Mouse (Mus musculus): Measurements from ENCODE around the gene Slc28a1. TPM values are rescaled to one million over a fixed set of nuclear protein-coding genes. Genes with fewer than 3 reads are reported as not detected.

Slc28a1 gene
- polyA plus RNA-seq, 1 experiment: 3.1 TPM

- Histone ChIP-seq H3K4me3 (ENCODE audit: control insufficient read depth, low read depth, low read length) (no peak overlapping the region), H3K27ac (ENCODE audit: control insufficient read depth, insufficient read depth, low read depth, low read length) (no peak overlapping the region), H3K4me1 (ENCODE audit: control insufficient read depth, insufficient read depth, low read length) (peaks cover 4% of the 10 kb centered on the region; the same call in 1 of the 2 replicates), H3K36me3 (ENCODE audit: control insufficient read depth, insufficient read depth, low read length) (no peaks in the 10 kb centered on the region), H3K27me3 (ENCODE audit: control insufficient read depth, insufficient read depth, low read length) (no peaks in the 10 kb centered on the region)
- TF ChIP-seq POLR2A (IDR thresholded peaks at IDR 0.05; ENCODE audit: control insufficient read depth, low read depth, low read length) (no peak), CTCF (IDR thresholded peaks at IDR 0.05; ENCODE audit: control insufficient read depth, insufficient read depth, insufficient replicate concordance, low read depth, low read length) (no peak)
Measured at GRCm38 (mm10) chr7:81078740-81079139, 35.9 kb upstream of the Slc28a1 start.

DNA sequence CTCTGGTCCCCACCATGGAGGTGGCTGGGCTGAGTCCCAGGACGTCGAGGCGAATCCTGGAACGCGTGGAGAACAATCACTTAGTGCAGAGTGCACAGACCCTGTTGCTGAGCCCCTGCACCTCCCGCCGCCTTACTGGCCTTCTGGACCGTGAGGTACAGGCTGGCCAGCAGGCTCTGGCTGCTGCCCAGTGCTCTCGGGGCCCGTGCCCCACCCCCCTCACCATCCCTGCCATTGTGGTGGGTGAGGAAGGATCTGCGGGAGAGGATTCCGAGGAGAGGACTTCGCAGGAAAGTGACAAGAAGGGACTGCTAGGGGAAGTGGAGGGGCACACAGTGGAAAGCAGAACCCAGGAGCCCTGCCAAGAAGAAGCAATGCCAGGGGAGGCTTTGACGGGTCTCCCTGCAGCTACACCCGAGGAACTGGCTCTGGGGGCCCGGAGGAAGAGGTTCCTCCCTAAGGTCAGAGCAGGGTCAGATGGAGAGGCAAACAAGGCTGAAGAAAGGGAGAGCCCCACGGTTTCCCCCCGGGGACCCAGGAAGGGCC lies 21.1 kb upstream of the Slc28a1 start:
- Histone ChIP-seq H3K36me3 (ENCODE audit: control insufficient read depth, insufficient read depth, low read length) (no peaks in the 10 kb centered on the region), H3K4me3 (ENCODE audit: control insufficient read depth, low read depth, low read length) (no peak overlapping the region), H3K27ac (ENCODE audit: control insufficient read depth, insufficient read depth, low read depth, low read length) (no peak overlapping the region), H3K27me3 (ENCODE audit: control insufficient read depth, insufficient read depth, low read length) (no peaks in the 10 kb centered on the region), H3K4me1 (ENCODE audit: control insufficient read depth, insufficient read depth, low read length) (no peaks in the 10 kb centered on the region; the same call in 1 of the 2 replicates)
- TF ChIP-seq CTCF (IDR thresholded peaks at IDR 0.05; ENCODE audit: control insufficient read depth, insufficient read depth, insufficient replicate concordance, low read depth, low read length) (no peak), POLR2A (IDR thresholded peaks at IDR 0.05; ENCODE audit: control insufficient read depth, low read depth, low read length) (no peak)

DNA sequence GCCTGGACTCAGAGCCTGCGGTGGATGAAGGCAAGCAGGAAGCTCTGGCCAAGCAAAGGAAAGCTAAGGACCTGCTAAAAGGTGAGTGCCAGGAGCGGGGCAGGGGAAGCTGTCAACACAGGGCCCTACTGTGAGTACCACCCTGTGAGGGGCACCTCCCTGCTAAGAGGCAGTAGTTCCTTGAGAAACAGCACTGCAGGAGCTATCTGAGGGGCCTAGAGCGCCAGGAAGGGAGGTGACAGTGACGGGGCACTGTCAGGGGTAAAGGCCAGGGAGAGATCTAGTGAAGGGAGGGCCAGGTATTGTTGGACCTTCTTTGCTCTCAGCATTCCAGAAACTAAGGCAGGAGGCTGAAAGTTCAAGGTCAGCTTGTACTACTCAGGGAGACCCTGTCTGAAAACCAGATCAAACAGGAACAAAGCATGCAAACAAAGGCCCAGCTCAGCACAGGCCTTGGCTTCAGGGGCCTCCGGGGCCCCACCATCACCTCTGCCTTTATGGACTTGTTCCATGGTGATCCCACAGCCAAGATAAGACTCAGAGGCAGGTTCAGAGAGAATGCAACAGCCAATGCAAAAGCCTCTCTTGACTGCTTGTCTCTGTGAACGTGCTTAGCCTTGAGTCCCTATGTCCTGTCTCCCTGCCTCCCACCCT lies 20.4 kb upstream of the Slc28a1 start:
- H3K4me1 ChIP-seq (ENCODE audit: control insufficient read depth, insufficient read depth, low read length): no peaks in the 10 kb centered on the region; the same call in 1 of the 2 replicates
- H3K4me3 ChIP-seq (ENCODE audit: control insufficient read depth, low read depth, low read length): no peak overlapping the region
- H3K27ac ChIP-seq (ENCODE audit: control insufficient read depth, insufficient read depth, low read depth, low read length): no peak overlapping the region
- TF ChIP-seq POLR2A (IDR thresholded peaks at IDR 0.05; ENCODE audit: control insufficient read depth, low read depth, low read length) (no peak), CTCF (IDR thresholded peaks at IDR 0.05; ENCODE audit: control insufficient read depth, insufficient read depth, insufficient replicate concordance, low read depth, low read length) (no peak)
- H3K27me3 ChIP-seq (ENCODE audit: control insufficient read depth, insufficient read depth, low read length): no peaks in the 10 kb centered on the region
- no peaks in the 10 kb centered on the region for H3K36me3 ChIP-seq (ENCODE audit: control insufficient read depth, insufficient read depth, low read length)

GRCm38 (mm10) chr7:81100341-81100740 lies 14.3 kb upstream of the Slc28a1 start:
- H3K4me3 ChIP-seq (ENCODE audit: control insufficient read depth, low read depth, low read length): no peak overlapping the region
- TF ChIP-seq CTCF (IDR thresholded peaks at IDR 0.05; ENCODE audit: control insufficient read depth, insufficient read depth, insufficient replicate concordance, low read depth, low read length): no peak
- no peak for TF ChIP-seq POLR2A (IDR thresholded peaks at IDR 0.05; ENCODE audit: control insufficient read depth, low read depth, low read length)
- H3K27me3 ChIP-seq (ENCODE audit: control insufficient read depth, insufficient read depth, low read length): no peaks in the 10 kb centered on the region
- no peaks in the 10 kb centered on the region for H3K4me1 ChIP-seq (ENCODE audit: control insufficient read depth, insufficient read depth, low read length)
- no peak overlapping the region for H3K27ac ChIP-seq (ENCODE audit: control insufficient read depth, insufficient read depth, low read depth, low read length)
- H3K36me3 ChIP-seq (ENCODE audit: control insufficient read depth, insufficient read depth, low read length): no peaks in the 10 kb centered on the region

DNA sequence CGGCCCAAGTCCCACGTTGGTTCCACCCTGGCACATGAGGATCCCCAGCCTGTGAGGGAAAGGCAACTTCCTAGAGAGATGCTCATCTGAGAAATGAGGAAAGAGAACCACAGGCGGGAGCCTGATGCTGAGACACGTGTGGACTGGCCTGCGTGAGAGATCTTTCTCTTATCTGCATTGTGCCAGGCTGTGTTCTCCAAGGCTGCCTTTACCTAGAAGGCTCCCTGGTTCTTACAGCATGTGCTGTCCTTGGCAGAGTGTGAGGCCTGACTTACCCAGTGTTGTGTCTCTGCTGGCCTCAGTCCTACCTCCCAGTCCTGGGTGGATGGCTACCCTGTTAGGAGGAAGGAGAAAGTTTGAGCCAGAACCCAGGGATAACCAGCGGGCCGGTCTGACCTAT lies 11.7 kb upstream of the Slc28a1 start:
- Histone ChIP-seq H3K4me3 (ENCODE audit: control insufficient read depth, low read depth, low read length) (no peak overlapping the region), H3K27ac (ENCODE audit: control insufficient read depth, insufficient read depth, low read depth, low read length) (no peak overlapping the region), H3K27me3 (ENCODE audit: control insufficient read depth, insufficient read depth, low read length) (no peaks in the 10 kb centered on the region), H3K4me1 (ENCODE audit: control insufficient read depth, insufficient read depth, low read length) (no peaks in the 10 kb centered on the region), H3K36me3 (ENCODE audit: control insufficient read depth, insufficient read depth, low read length) (no peaks in the 10 kb centered on the region)
- TF ChIP-seq POLR2A (IDR thresholded peaks at IDR 0.05; ENCODE audit: control insufficient read depth, low read depth, low read length): no peak
- TF ChIP-seq CTCF (IDR thresholded peaks at IDR 0.05; ENCODE audit: control insufficient read depth, insufficient read depth, insufficient replicate concordance, low read depth, low read length): no peak

DNA sequence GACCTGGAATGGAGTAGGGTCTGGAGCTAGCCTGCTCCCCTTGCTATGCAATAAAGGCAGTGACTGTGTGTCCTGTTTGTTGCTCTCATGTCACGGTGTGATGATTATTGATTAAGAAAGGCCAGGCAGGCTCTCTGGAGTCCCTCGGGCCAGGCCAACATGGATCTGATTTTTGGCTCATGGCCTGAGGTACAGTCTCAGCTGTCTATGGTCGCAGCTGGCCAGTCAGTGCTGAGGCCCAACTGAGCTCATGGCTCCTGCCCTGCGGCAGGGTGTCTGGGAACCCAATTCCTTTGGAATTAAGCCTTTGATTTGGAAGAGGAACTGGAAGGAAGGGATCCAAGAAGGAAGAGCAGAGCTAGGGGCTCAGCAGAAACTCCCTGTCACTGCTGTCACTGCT lies 9.1 kb upstream of the Slc28a1 start:
- Histone ChIP-seq H3K4me1 (ENCODE audit: control insufficient read depth, insufficient read depth, low read length) (no peaks in the 10 kb centered on the region), H3K27me3 (ENCODE audit: control insufficient read depth, insufficient read depth, low read length) (no peaks in the 10 kb centered on the region), H3K27ac (ENCODE audit: control insufficient read depth, insufficient read depth, low read depth, low read length) (no peak overlapping the region), H3K4me3 (ENCODE audit: control insufficient read depth, low read depth, low read length) (no peak overlapping the region), H3K36me3 (ENCODE audit: control insufficient read depth, insufficient read depth, low read length) (no peaks in the 10 kb centered on the region)
- TF ChIP-seq CTCF (IDR thresholded peaks at IDR 0.05; ENCODE audit: control insufficient read depth, insufficient read depth, insufficient replicate concordance, low read depth, low read length) (no peak), POLR2A (IDR thresholded peaks at IDR 0.05; ENCODE audit: control insufficient read depth, low read depth, low read length) (no peak)

- Histone ChIP-seq H3K36me3 (ENCODE audit: control insufficient read depth, insufficient read depth, low read length) (no peaks in the 10 kb centered on the region), H3K4me3 (ENCODE audit: control insufficient read depth, low read depth, low read length) (no peak overlapping the region), H3K27ac (ENCODE audit: control insufficient read depth, insufficient read depth, low read depth, low read length) (no peak overlapping the region), H3K4me1 (ENCODE audit: control insufficient read depth, insufficient read depth, low read length) (no peaks in the 10 kb centered on the region), H3K27me3 (ENCODE audit: control insufficient read depth, insufficient read depth, low read length) (no peaks in the 10 kb centered on the region)
- TF ChIP-seq POLR2A (IDR thresholded peaks at IDR 0.05; ENCODE audit: control insufficient read depth, low read depth, low read length) (no peak), CTCF (IDR thresholded peaks at IDR 0.05; ENCODE audit: control insufficient read depth, insufficient read depth, insufficient replicate concordance, low read depth, low read length) (no peak)
Measured at GRCm38 (mm10) chr7:81108226-81108625, 6.4 kb upstream of the Slc28a1 start.

All from testis, adult 2 months (tissue).